Mouse (Mus musculus) testis, postnatal 10 days (tissue): Measurements from ENCODE around the gene Stx2.
A peak's percentile ranks its signal among the peaks of the same experiment; 100 is the strongest.

Experiments used
- DNase-seq: peaks from one replicate; pipeline ENCODE4 v3.0.0; 2021; ENCODE audit warnings: low spot score

Gene Stx2

DNA sequence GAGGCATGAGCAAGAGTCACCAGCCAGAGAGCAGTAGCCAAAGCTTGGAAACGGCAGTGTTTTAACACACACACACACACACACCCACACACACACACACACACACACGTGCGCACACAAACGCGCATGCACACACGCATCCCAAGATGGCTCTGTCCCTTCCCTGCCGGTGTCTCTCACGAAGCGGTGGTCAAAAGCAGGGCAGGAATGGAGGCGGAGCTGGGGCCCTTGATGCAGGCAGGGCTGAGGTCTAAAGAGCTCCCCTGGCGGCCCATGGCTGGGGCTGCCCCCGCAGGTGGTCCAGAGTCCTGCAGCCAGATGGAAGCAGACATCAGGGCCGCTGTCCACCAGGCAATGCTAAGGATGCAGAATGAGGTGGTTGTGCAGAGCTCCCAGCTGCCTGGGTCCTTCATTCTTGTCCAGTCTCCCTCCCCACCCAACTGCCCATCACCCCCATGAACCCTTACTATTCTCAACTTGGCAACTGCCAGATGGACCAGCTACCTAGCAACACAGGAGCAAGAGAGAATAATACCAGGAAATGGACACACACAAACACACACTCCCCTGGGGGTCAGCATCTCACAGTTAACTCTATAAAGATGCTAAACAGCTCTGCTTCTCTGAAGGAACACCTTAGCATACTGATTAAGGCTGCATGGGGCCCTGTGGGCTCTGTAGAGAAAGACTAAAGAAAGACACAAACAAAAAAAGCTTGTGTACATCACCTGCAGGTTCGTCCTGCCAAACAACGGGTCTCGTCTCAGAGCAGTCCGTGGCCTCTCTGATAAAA lies 54.9 kb downstream of the Stx2 start, which contains the start of gene Rimbp2:
Gene Rimbp2 (minus strand): TSS at position 209 of the 793 bp plus-strand sequence.
- DNase-seq: no peak

DNA sequence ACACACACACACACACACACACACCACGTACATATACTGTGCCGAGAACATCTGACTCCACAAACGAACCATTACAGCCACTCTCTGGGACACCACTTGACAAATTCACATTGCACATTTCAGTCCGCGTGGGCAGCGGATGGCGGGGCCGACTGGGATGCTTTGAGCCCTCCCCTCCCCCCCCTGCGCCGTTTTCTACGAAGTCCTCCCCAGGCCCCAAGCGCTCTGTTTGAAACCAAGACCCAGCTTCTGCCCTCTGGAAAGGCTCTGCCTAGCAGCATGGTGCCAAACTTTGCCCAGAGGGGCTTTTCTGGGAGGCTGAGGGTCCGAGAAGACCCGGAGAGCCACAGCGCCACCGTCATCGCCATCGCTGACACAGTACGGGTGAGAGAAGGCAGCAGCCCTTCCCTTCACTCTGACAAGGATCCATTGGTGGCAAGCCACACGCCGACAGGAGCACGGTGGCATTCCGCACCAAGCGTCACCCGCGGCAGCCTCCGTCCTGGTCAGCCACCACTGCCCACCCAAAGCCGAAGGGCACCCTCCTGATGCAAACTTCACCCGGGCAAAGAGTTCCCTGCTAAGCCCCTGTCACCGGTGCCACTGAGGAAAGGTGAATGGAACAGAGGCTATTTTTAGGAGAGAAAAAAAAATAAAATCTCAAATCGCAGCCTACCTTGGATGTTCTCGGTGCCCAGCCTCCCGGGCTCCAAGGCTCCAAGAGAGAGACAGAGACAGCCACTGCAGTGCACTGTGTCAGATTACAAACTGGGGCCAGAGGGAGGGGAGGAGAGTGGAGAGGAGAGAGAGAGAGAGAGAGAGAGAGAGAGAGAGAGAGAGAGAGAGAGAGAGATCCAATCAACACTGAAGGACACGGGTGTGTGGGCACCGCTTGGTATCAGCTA lies 55.8 kb downstream of the Stx2 start:
- DNase-seq: no peak

DNA sequence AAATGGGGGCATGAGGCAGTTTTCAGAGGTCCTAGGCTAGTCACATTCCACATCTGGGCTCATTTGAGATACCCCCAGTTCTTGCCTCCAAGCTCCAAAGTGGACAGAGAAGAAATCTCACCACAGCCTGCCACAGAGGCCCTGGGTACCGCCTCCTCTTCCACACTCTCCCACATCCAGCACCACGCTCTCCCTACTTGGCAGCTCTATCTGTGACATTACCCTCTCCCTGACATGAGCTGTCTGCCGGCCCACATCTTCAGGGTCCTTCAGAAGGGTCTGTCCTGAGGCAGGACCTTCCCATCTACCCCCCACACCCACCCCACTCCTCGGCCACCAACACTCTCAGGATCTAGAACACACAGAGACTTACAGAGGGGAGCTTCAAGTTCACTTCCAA lies 56.9 kb downstream of the Stx2 start:
- no peak for DNase-seq

GRCm38 (mm10) chr5:128947093-128947492 lies 61.3 kb downstream of the Stx2 start:
- peak; percentile 70 for DNase-seq

DNA sequence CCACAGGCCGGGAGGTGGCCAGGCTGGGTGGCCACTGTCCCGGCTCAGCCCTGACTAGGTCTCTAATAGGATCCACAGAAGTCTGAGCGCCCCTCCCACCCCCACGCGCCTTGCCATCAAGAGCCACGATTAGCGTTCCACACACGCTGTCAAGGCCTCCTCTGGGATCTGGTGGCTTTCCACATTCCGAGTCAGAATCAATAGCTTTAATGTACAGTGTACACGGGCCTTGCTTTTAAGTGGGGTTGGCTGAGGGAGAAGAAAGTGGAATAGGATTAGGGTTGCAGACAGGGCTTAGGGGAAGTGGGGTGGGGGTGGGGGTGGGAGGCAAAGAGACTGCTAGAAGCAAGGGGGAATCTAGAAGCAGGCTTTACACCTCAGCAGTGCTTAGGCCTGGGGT lies 67.9 kb downstream of the Stx2 start:
- no peak for DNase-seq

DNA sequence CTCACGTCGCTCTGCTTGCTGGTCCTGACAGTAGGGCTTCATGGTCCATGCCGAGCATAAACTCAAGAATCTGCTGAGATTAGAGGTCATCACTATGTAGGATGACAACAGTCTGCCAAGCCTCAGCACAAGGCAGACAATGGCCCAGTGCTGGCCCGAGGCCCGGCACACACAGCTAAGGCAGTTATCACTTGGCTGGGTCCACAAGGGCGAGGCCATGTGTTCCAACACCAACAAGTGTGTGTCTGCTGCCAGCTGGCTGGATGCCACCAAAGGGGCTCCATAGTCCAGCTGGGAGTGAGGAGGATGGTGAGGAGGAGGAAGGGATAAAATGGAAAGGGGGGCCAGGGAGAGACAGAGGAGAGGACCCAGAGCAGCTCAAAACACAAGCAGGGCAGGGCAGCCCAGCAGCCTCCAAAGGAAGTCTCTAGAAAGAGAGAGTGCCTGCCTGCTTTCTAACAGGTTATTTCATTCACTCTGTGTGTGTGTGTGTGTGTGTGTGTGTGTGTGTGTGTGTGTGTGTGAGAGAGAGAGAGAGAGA lies 72.9 kb downstream of the Stx2 start:
- peak; percentile 83 for DNase-seq
